In the genomic region with DNA sequence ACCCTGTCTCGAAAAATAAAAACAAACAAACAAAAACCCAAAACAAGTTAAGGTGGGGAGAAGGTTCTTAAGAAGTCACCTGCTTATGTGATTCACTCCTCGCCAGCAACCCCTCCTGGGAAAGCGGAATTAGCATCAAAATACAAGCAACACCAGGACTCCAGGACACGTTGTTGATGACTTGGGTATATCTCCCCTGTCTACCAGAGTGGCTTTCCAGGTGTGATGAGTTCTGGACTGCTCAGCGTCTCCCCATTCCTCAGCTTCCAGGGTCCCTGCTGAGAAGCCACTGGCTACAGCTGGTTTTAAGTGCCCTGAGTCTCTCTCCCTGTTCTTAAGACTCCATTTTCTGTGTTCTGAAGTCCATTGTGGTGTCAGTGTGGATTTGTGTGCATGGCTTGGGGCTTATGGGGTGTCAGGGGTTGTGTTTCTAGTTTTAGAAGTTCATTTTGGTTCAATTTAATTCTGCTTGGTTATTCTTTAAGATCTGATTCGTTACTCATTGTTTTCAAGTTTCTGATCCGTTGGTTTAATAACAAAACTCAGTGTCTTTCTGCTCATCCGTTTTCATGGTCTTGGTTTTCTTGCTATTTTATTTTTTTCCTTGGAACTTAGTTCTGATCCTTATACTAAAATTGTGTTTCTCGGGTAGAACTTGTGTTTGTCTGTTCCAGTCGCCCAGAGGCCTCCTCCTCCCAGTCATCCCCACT, we compare ENCODE assay signal across 8 mouse cellular contexts. TPM values are rescaled to one million over a fixed set of nuclear protein-coding genes. Genes with fewer than 3 reads are reported as not detected.
DNase-seq lines count a peak whose midpoint lies in the region; ATAC-seq and TF ChIP-seq lines count a peak whose summit lies in the region.

No protein-coding gene starts in this region.

- DNase-seq in lung, postnatal 25 days (ENCODE audit: low spot score), result no peak
- DNase-seq in forebrain, embryonic 14.5 days (ENCODE audit: low spot score), result no peak
- no peak for DNase-seq in limb, embryonic 14.5 days (ENCODE audit: low spot score)
- DNase-seq in natural killer cell, adult 2 months (ENCODE audit: low spot score in 2 of 2), result no peak
- no peak for DNase-seq in frontal cortex, postnatal 14 days (ENCODE audit: low spot score in 2 of 2)
- DNase-seq in left cerebral cortex, adult 9 months (ENCODE audit: low spot score in 2 of 2), result no peak

- H3K27me3 ChIP-seq in lung, embryonic 15.5 days, result no peaks in the 10 kb centered on the region
- H3K27me3 ChIP-seq in forebrain, embryonic 14.5 days (replicated peaks; ENCODE audit: control insufficient read depth, insufficient read depth, low read length), result no peaks in the 10 kb centered on the region
- H3K27me3 ChIP-seq in limb, embryonic 14.5 days (ENCODE audit: control insufficient read depth, insufficient read depth, low read length), result no peaks in the 10 kb centered on the region
- H3K27me3 ChIP-seq in stomach, embryonic 15.5 days (replicated peaks), result no peaks in the 10 kb centered on the region

- peaks cover 23% of the 10 kb centered on the region for H3K4me1 ChIP-seq in lung, embryonic 15.5 days
- H3K4me1 ChIP-seq in forebrain, embryonic 14.5 days (ENCODE audit: control insufficient read depth, insufficient read depth, low read length), result peaks cover 12% of the 10 kb centered on the region
- H3K4me1 ChIP-seq in limb, embryonic 14.5 days (ENCODE audit: control insufficient read depth, insufficient read depth, low read length), result peaks cover 16% of the 10 kb centered on the region
- peaks cover 12% of the 10 kb centered on the region; the same call in 1 of the 2 replicates for H3K4me1 ChIP-seq in stomach, embryonic 15.5 days

- peak overlapping the region; percentile 51 for H3K9ac ChIP-seq in lung, embryonic 15.5 days
- peak overlapping the region; percentile 45 for H3K9ac ChIP-seq in forebrain, embryonic 14.5 days (ENCODE audit: low read length)
- H3K9ac ChIP-seq in limb, embryonic 14.5 days (ENCODE audit: low read depth, low read length, severe bottlenecking), result peak overlapping the region; percentile 64
- peak overlapping the region; percentile 50; the same call in 1 of the 2 replicates for H3K9ac ChIP-seq in stomach, embryonic 15.5 days

- H3K27ac ChIP-seq in lung, embryonic 15.5 days, result peak overlapping the region; percentile 85
- H3K27ac ChIP-seq in forebrain, embryonic 14.5 days (ENCODE audit: low read depth, low read length), result 0 out of 2 replicates have a peak overlapping the region, but pooled peaks have one; percentile 9
- peak overlapping the region; percentile 89 for H3K27ac ChIP-seq in limb, embryonic 14.5 days (replicated peaks; ENCODE audit: low read depth, low read length)
- H3K27ac ChIP-seq in stomach, embryonic 15.5 days, result peak overlapping the region; percentile 89

- 67% methylated on average over 10 of the region's 10 CpGs for WGBS in lung, embryonic 15.5 days
- WGBS in forebrain, embryonic 14.5 days, result 64% methylated on average over 10 of the region's 10 CpGs
- WGBS in limb, embryonic 14.5 days, result 65% methylated on average over 10 of the region's 10 CpGs
- 66% methylated on average over 10 of the region's 10 CpGs for WGBS in stomach, embryonic 15.5 days

- H3K4me3 ChIP-seq in lung, embryonic 15.5 days, result peak overlapping the region; percentile 30
- peak overlapping the region; percentile 19; the same call in 1 of the 2 replicates for H3K4me3 ChIP-seq in forebrain, embryonic 14.5 days (ENCODE audit: low read depth, low read length)
- H3K4me3 ChIP-seq in limb, embryonic 14.5 days (replicated peaks; ENCODE audit: low read length), result peak overlapping the region; percentile 32
- peak overlapping the region; percentile 32 for H3K4me3 ChIP-seq in stomach, embryonic 15.5 days (replicated peaks)

- H3K4me2 ChIP-seq in lung, embryonic 15.5 days, result peak overlapping the region; percentile 67
- H3K4me2 ChIP-seq in forebrain, embryonic 14.5 days (ENCODE audit: low read length), result peak overlapping the region; percentile 51
- H3K4me2 ChIP-seq in limb, embryonic 14.5 days (replicated peaks; ENCODE audit: low read depth, low read length, severe bottlenecking), result peak overlapping the region; percentile 63
- H3K4me2 ChIP-seq in stomach, embryonic 15.5 days, result peak overlapping the region; percentile 75

- H3K9me3 ChIP-seq in lung, embryonic 15.5 days, result no peaks in the 10 kb centered on the region
- H3K9me3 ChIP-seq in forebrain, embryonic 14.5 days (replicated peaks; ENCODE audit: control insufficient read depth, low read length), result no peaks in the 10 kb centered on the region
- no peaks in the 10 kb centered on the region for H3K9me3 ChIP-seq in limb, embryonic 14.5 days (ENCODE audit: control insufficient read depth, low read length)
- H3K9me3 ChIP-seq in stomach, embryonic 15.5 days, result no peaks in the 10 kb centered on the region

- TF ChIP-seq POLR2A in limb, embryonic 14.5 days (IDR thresholded peaks at IDR 0.05; ENCODE audit: borderline replicate concordance, extremely low read depth, insufficient read depth, insufficient read length), result no peak

- ATAC-seq in lung, embryonic 15.5 days (ENCODE audit: borderline replicate concordance, extremely low read depth, low FRiP score, low TSS enrichment), result no peak
- no peak for ATAC-seq in forebrain, embryonic 14.5 days
- ATAC-seq in limb, embryonic 14.5 days (ENCODE audit: low FRiP score, low read depth), result no peak
- ATAC-seq in stomach, embryonic 15.5 days (ENCODE audit: insufficient read depth, low FRiP score, low read depth), result no peak

- H3K36me3 ChIP-seq in lung, embryonic 15.5 days, result no peaks in the 10 kb centered on the region
- H3K36me3 ChIP-seq in forebrain, embryonic 14.5 days (ENCODE audit: control insufficient read depth, insufficient read depth, low read length), result no peaks in the 10 kb centered on the region
- H3K36me3 ChIP-seq in limb, embryonic 14.5 days (ENCODE audit: control insufficient read depth, insufficient read depth, low read length), result no peaks in the 10 kb centered on the region
- no peaks in the 10 kb centered on the region for H3K36me3 ChIP-seq in stomach, embryonic 15.5 days

RNA-seq across cellular contexts. Expression of a gene that starts 7.7 kb away (rescaled TPM):
- polyA plus RNA-seq in lung, embryonic 15.5 days (2015; fragmentation: Nextera tagmentation; extraction: Ambion mirVana), result 28.2 and 29.5 TPM in 2 replicates
- polyA plus RNA-seq in forebrain, embryonic 14.5 days (2014; fragmentation: Nextera tagmentation; extraction: Ambion mirVana), result 6.7 and 6.8 TPM in 2 replicates
- polyA plus RNA-seq in limb, embryonic 14.5 days (2012; rRNA removed), result 39.1 and 41.3 TPM in 2 replicates
- 41.9 and 43.4 TPM in 2 replicates for polyA plus RNA-seq in limb, embryonic 14.5 days (2014; fragmentation: Nextera tagmentation; extraction: Ambion mirVana)
- polyA plus RNA-seq in stomach, embryonic 15.5 days (2015; fragmentation: Nextera tagmentation; extraction: Ambion mirVana), result 37.5 and 42.8 TPM in 2 replicates

Comparison
In these comparisons a context has a peak if more than half of its experiments do, and no peak if none do; other contexts are left out.
1. H3K27ac ChIP-seq: peak in every context shown above with its lines; median percentile 89 in limb, embryonic 14.5 days; 89 in stomach, embryonic 15.5 days; 85 in lung, embryonic 15.5 days; 9 in forebrain, embryonic 14.5 days.